Mouse (Mus musculus) hindbrain, embryonic 16.5 days (tissue): ENCODE measurements at regions not wholly inside any gene's neighbourhood (a gene's known extent, or its start where the extent isn't known, plus 50 kb on each side); places are given as distances from the start of the nearest gene placed in this dataset.

Experiments
- ATAC-seq: fragments of 200-750 bp; cut with Nextera tagmentation; 2 replicates; pipeline ENCODE4 v1.8.0; 2017; ENCODE audit warnings: moderate TSS enrichment, moderate library complexity
- H3K27ac ChIP-seq: fragments of 300-500 bp; sonication (generic); 2 replicates; pipeline ENCODE4 v1.5.1; 2014; ENCODE audit warnings: low read depth, mild to moderate bottlenecking, control low read depth, low read length, moderate library complexity
- H3K27me3 ChIP-seq: fragments of 300-500 bp; sonication (generic); replicated peaks from 2 replicates; pipeline ENCODE4 v1.6.1; 2014; ENCODE audit warnings: low read length; ENCODE audit not compliant: control insufficient read depth, insufficient read depth
- H3K36me3 ChIP-seq: fragments of 300-500 bp; sonication (generic); 2 replicates; pipeline ENCODE4 v1.6.1; 2014; ENCODE audit warnings: mild to moderate bottlenecking, low read length, moderate library complexity, mixed read lengths; ENCODE audit not compliant: control insufficient read depth, insufficient read depth
- H3K4me1 ChIP-seq: fragments of 300-500 bp; sonication (generic); 2 replicates; pipeline ENCODE4 v1.6.1; 2014; ENCODE audit warnings: low read depth, low read length; ENCODE audit not compliant: control insufficient read depth, insufficient read depth
- H3K4me2 ChIP-seq: fragments of 300-500 bp; sonication (generic); 2 replicates; pipeline ENCODE4 v1.6.1; 2014; ENCODE audit warnings: mild to moderate bottlenecking, low read length, control low read depth, moderate library complexity
- H3K4me3 ChIP-seq: fragments of 300-500 bp; sonication (generic); 2 replicates; pipeline ENCODE4 v1.5.1; 2014; ENCODE audit warnings: mild to moderate bottlenecking, low read length, control low read depth, moderate library complexity
- H3K9ac ChIP-seq: fragments of 300-500 bp; sonication (generic); 2 replicates; pipeline ENCODE4 v1.6.1; 2014; ENCODE audit warnings: low read depth, mild to moderate bottlenecking, control low read depth, low read length, moderate library complexity
- H3K9me3 ChIP-seq: fragments of 300-500 bp; sonication (generic); 2 replicates; pipeline ENCODE4 v1.6.1; 2014; ENCODE audit warnings: mild to moderate bottlenecking, low read length, moderate library complexity; ENCODE audit not compliant: control insufficient read depth
- WGBS: fragments of 180-500 bp; shearing (Covaris S2); extraction: QIAGEN DNeasy Blood & Tissue Kit; methylation state at CpG from one replicate; pipeline ENCODE4 v1.1.7; 2014; 5-methylcytosine and 5-hydroxymethylcytosine counted together

DNA sequence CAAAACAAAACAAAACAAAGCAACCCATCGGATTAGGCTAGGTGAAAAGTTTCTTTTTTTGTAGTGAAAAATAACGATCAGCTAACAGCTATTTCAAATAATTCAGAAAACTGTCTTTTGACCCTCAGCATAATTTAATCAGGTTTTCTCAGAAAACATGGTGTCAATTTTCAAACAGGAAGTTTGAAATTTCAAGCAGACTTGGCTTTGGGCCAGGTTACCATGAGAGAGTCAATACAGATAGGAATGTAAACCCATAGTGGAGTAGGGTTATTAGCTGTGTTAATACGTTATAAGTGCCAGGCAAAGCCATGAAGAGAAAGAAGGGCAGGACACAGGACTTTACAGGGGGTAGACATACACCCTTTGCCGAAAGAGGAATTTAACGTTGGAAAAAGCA, 58.3 kb upstream of the Foxd3 start:
- Histone ChIP-seq H3K4me1 (no peaks in the 10 kb centered on the region; the same call in 1 of the 2 replicates), H3K9me3 (no peaks in the 10 kb centered on the region), H3K27ac (no peak overlapping the region), H3K4me3 (no peak overlapping the region), H3K9ac (no peak overlapping the region), H3K27me3 (no peaks in the 10 kb centered on the region), H3K4me2 (no peak overlapping the region), H3K36me3 (no peaks in the 10 kb centered on the region)
- 69% methylated on average over 5 of the region's 5 CpGs for WGBS
- no peak for ATAC-seq

- H3K36me3 ChIP-seq, result no peaks in the 10 kb centered on the region
- ATAC-seq, result no peak
- WGBS, result 59% methylated on average over 10 of the region's 10 CpGs
These were observed 55.4 kb upstream of the Foxd3 start for GRCm38 (mm10) chr4:99600741-99601140.

GRCm38 (mm10) chr4:99601463-99601862, 54.6 kb upstream of the Foxd3 start:
- H3K9me3 ChIP-seq, result no peaks in the 10 kb centered on the region
- no peak overlapping the region for H3K27ac ChIP-seq
- no peaks in the 10 kb centered on the region for H3K27me3 ChIP-seq
- peak; percentile 68 for ATAC-seq
- H3K9ac ChIP-seq, result no peak overlapping the region
- H3K4me3 ChIP-seq, result no peak overlapping the region
- H3K4me2 ChIP-seq, result no peak overlapping the region
- no peaks in the 10 kb centered on the region; the same call in 1 of the 2 replicates for H3K4me1 ChIP-seq
- WGBS, result 25% methylated on average over 6 of the region's 6 CpGs
- H3K36me3 ChIP-seq, result no peaks in the 10 kb centered on the region

More at GRCm38 (mm10) chr4:99600741-99601140, 55.4 kb upstream of the Foxd3 start:
- Histone ChIP-seq H3K27me3 (no peaks in the 10 kb centered on the region), H3K9ac (no peak overlapping the region), H3K4me1 (no peaks in the 10 kb centered on the region; the same call in 1 of the 2 replicates), H3K27ac (no peak overlapping the region), H3K4me3 (no peak overlapping the region), H3K9me3 (no peaks in the 10 kb centered on the region), H3K4me2 (peak overlapping the region; percentile 17; the same call in 1 of the 2 replicates)
